Mouse (Mus musculus) heart, embryonic 12.5 days (tissue): ENCODE measurements around the gene Lrp5. TPM values are rescaled to one million over a fixed set of nuclear protein-coding genes. Genes with fewer than 3 reads are reported as not detected.

Source experiments
- ATAC-seq: fragments of 200-750 bp; cut with Nextera tagmentation; 2 replicates; pipeline ENCODE4 v1.8.0; 2017; ENCODE audit warnings: moderate TSS enrichment, moderate library complexity; ENCODE audit not compliant: insufficient number of reproducible peaks, low FRiP score
- H3K27ac ChIP-seq: fragments of 300-500 bp; sonication (generic); 2 replicates; pipeline ENCODE4 v1.5.1; 2016; ENCODE audit warnings: mild to moderate bottlenecking, moderate library complexity; ENCODE audit not compliant: poor library complexity, severe bottlenecking
- H3K27me3 ChIP-seq: fragments of 300-500 bp; sonication (generic); replicated peaks from 2 replicates; pipeline ENCODE4 v1.6.1; 2016; ENCODE audit warnings: mild to moderate bottlenecking, moderate library complexity
- H3K36me3 ChIP-seq: fragments of 300-500 bp; sonication (generic); 2 replicates; pipeline ENCODE4 v1.6.1; 2016; ENCODE audit warnings: mild to moderate bottlenecking, moderate library complexity
- H3K4me1 ChIP-seq: fragments of 300-500 bp; sonication (generic); replicated peaks from 2 replicates; pipeline ENCODE4 v1.6.1; 2016; ENCODE audit warnings: mild to moderate bottlenecking
- H3K4me2 ChIP-seq: fragments of 300-500 bp; sonication (generic); 2 replicates; pipeline ENCODE4 v1.6.1; 2016; ENCODE audit warnings: mild to moderate bottlenecking, moderate library complexity
- H3K4me3 ChIP-seq: fragments of 300-500 bp; sonication (generic); 2 replicates; pipeline ENCODE4 v1.5.1; 2016; ENCODE audit warnings: mild to moderate bottlenecking
- H3K9ac ChIP-seq: fragments of 300-500 bp; sonication (generic); 2 replicates; pipeline ENCODE4 v1.6.1; 2016; ENCODE audit warnings: mild to moderate bottlenecking, moderate library complexity
- H3K9me3 ChIP-seq: fragments of 300-500 bp; sonication (generic); replicated peaks from 2 replicates; pipeline ENCODE4 v1.6.1; 2016; ENCODE audit warnings: mild to moderate bottlenecking, moderate library complexity
- WGBS: fragments of 180-500 bp; shearing (Covaris S2); methylation state at CpG from one replicate; pipeline ENCODE4 v1.1.7; 2016; 5-methylcytosine and 5-hydroxymethylcytosine counted together
- polyA plus RNA-seq: library from polyadenylated mRNA; unstranded; fragments of >200 nt; fragmentation: Nextera tagmentation; extraction: Ambion mirVana; gene quantifications from 2 replicates; pipeline ENCODE4 v1.2.1, GENCODE M21; 2016

The Lrp5 gene
- polyA plus RNA-seq, 1 experiment from 2014 or later = 4.2 TPM

DNA sequence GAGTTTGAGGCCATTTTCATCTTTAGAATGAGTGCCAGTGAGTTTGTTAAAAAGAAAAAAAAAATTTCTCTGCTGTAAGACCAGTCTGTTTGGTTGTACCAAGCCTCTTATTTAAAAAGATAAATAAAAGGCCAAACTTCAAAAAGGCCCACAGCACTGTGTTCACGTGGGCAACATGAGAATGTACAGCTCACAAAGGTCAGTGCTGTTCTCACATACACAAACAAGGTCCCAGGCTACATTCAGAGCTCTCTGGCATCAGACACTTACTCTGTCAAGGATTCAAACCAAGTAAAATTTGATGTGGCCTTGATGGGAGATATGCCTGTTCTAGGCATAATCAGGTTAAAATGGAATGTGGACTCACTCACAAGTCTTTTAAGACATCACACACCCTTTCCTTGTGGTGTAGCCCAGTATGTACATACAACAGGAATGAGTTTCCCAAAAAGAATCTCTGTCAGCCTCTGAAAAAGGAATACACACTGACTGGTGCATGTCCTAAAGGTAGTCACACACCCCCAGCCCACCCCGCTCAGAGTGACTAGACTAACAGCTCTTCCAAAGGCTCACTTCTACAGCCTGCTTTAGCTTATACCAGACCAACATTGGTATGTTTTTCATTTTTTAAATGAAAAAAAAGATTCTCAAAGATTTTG is 130.1 kb downstream of the Lrp5 start:
- Histone ChIP-seq H3K27me3 (no peaks in the 10 kb centered on the region), H3K4me1 (peaks cover 16% of the 10 kb centered on the region), H3K9me3 (no peaks in the 10 kb centered on the region), H3K9ac (no peak overlapping the region), H3K27ac (no peak overlapping the region), H3K4me3 (no peak overlapping the region), H3K36me3 (peaks cover 4% of the 10 kb centered on the region; the same call in 1 of the 2 replicates), H3K4me2 (no peak overlapping the region)
- no peak for ATAC-seq
- WGBS = 88% methylated on average over 2 of the region's 2 CpGs

DNA sequence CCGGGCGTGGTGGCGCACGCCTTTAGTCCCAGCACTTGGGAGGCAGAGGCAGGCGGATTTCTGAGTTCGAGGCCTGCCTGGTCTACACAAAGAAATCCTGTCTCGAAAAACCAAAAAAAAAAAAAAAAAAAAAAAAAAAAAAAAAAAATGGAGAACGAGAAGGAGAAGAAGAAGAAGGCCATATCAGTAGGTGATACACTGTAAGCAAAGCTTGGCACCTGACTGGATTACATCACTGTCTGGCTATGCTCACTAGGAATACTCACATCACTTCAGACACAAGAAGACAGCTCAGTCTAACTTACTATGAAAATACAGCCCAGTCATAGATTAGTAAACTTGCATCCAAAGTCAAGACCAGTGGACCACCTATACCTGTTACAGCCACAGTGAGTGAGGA is 131.6 kb downstream of the Lrp5 start:
- Histone ChIP-seq H3K4me3 (no peak overlapping the region), H3K9ac (no peak overlapping the region), H3K27me3 (no peaks in the 10 kb centered on the region), H3K4me1 (peaks cover 15% of the 10 kb centered on the region), H3K9me3 (no peaks in the 10 kb centered on the region), H3K4me2 (no peak overlapping the region), H3K27ac (no peak overlapping the region), H3K36me3 (no peaks in the 10 kb centered on the region)
- no peak for ATAC-seq
- 77% methylated on average over 8 of the region's 8 CpGs for WGBS

DNA sequence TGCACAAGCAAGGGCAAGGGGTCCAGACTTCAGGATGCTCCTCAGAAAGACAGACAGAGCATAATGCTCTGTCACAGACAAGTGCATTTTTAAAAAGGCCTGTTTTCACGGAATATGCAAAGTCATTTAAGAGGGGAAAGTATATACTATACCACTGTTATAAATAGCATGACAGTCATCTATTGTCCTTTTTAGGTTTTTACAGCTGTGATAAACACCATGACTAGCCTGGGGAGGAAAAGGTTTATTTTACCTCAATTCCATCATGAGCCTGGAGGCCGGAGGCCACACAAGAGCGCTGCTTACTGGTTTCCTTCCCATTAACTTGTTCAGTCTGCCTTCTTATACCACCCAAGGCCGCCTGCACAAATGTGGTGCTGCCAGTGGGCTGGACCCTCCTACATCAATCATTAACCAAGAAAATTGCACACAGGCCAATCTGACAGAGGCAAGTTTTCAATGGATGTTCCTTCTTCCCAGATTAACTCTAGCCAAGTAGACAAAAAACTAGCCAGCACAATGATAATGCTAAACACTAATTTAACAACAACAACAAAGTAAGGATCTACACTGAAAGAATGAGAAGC is 134.7 kb downstream of the Lrp5 start:
- H3K27ac ChIP-seq = no peak overlapping the region
- peaks cover 6% of the 10 kb centered on the region for H3K36me3 ChIP-seq
- WGBS = 81% methylated on average over 4 of the region's 4 CpGs
- peaks cover 11% of the 10 kb centered on the region; the same call in 1 of the 2 replicates for H3K4me1 ChIP-seq
- no peaks in the 10 kb centered on the region for H3K9me3 ChIP-seq
- H3K4me3 ChIP-seq = no peak overlapping the region
- H3K4me2 ChIP-seq = no peak overlapping the region
- H3K27me3 ChIP-seq = no peaks in the 10 kb centered on the region
- ATAC-seq = no peak
- no peak overlapping the region for H3K9ac ChIP-seq

DNA sequence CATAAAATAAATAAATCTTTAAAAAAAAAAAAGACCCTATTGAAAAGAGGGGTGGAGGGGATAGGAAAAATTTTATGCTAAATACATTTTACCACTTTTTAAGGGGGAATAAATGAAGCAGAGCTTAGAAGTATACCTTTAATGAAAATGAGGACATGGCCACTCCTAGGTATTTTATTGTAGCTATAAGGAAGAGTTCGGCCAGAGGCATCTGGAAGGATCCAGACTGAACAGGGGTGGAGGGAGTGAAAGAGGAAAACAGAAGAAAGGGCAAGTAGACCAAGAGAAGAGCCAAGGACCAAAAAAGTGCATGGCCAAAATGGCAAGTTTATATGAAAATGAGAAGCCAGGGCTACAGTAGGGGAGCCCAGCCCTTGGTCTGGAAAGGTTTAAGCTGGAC is 136.3 kb downstream of the Lrp5 start:
- Histone ChIP-seq H3K36me3 (peaks cover 6% of the 10 kb centered on the region), H3K27me3 (no peaks in the 10 kb centered on the region), H3K4me2 (no peak overlapping the region), H3K4me1 (peaks cover 8% of the 10 kb centered on the region), H3K9me3 (no peaks in the 10 kb centered on the region), H3K9ac (no peak overlapping the region), H3K27ac (no peak overlapping the region), H3K4me3 (no peak overlapping the region)
- 91% methylated on average over 1 of the region's 1 CpGs for WGBS
- ATAC-seq = no peak

DNA sequence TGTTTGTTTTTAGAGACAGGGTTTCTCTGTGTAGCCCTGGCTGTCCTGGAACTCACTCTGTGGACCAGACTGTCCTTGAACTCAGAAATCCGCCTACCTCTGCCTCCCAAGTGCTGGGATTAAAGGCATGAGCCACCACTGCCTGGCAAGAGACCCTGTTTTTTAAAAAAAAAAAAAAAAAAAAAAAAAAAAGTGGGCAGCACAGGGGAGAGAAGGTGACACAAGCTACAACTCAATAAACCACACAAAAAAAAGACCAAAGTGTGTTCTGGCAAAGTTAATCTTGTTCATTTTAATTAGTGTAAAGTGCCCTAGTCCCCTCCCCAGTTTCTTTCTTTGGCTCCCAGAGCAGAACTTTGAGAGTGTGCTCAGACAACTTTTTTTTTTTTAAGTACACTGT is 137.1 kb downstream of the Lrp5 start:
- Histone ChIP-seq H3K9ac (no peak overlapping the region), H3K4me1 (peaks cover 5% of the 10 kb centered on the region), H3K9me3 (no peaks in the 10 kb centered on the region), H3K27me3 (no peaks in the 10 kb centered on the region), H3K4me3 (no peak overlapping the region), H3K4me2 (no peak overlapping the region), H3K36me3 (peaks cover 6% of the 10 kb centered on the region), H3K27ac (no peak overlapping the region)
- WGBS = 82% methylated on average over 1 of the region's 1 CpGs
- ATAC-seq = no peak

DNA sequence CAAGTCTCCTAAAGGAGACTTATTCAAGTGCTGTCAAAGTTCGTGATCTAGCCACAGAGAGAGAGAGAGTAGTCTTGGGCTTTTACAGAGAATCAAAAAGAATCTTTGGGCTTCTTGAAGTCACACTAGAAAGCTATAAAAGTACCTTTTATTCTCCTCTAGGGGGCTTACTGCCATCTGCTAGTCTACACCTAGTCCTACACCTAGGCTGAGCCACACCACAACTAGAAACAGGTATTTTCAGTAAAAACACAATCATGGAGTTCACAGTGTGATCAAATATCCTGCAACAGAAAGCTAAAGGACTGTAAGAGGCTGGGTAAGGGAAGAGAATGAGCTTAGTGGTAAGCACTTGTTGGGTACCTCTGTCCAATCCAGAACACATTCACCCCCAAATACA is 138.1 kb downstream of the Lrp5 start:
- H3K9me3 ChIP-seq = no peaks in the 10 kb centered on the region
- H3K4me3 ChIP-seq = no peak overlapping the region
- H3K27ac ChIP-seq = no peak overlapping the region
- no peaks in the 10 kb centered on the region for H3K27me3 ChIP-seq
- no peak overlapping the region for H3K9ac ChIP-seq
- WGBS = 94% methylated on average over 1 of the region's 1 CpGs
- H3K4me1 ChIP-seq = peaks cover 5% of the 10 kb centered on the region
- ATAC-seq = no peak
- no peak overlapping the region for H3K4me2 ChIP-seq
- H3K36me3 ChIP-seq = peaks cover 10% of the 10 kb centered on the region

DNA sequence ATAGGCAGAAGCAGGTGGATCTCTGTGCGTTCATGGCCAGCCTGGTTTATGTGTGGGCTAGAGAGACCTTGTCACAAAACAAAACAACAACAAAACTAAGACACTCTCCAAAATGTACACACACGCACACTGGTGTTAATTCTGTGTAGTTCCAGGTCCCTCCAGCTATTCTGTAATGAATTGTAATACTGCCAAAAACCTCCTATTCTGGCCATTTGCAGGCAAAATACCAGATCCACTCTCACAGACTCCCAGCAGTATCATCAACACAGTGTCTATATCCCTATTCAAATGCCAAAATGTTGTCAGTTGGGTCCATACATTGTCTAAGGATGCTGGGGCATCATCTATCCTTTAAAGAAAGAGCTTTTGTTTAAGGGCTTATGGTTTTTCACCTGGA is 141.4 kb downstream of the Lrp5 start:
- H3K9me3 ChIP-seq = no peaks in the 10 kb centered on the region
- H3K27ac ChIP-seq = no peak overlapping the region
- H3K4me2 ChIP-seq = no peak overlapping the region
- 98% methylated on average over 2 of the region's 2 CpGs for WGBS
- peaks cover 26% of the 10 kb centered on the region for H3K36me3 ChIP-seq
- H3K4me3 ChIP-seq = no peak overlapping the region
- no peak overlapping the region for H3K9ac ChIP-seq
- no peaks in the 10 kb centered on the region for H3K27me3 ChIP-seq
- ATAC-seq = no peak
- no peaks in the 10 kb centered on the region; the same call in none of the 2 replicates for H3K4me1 ChIP-seq

DNA sequence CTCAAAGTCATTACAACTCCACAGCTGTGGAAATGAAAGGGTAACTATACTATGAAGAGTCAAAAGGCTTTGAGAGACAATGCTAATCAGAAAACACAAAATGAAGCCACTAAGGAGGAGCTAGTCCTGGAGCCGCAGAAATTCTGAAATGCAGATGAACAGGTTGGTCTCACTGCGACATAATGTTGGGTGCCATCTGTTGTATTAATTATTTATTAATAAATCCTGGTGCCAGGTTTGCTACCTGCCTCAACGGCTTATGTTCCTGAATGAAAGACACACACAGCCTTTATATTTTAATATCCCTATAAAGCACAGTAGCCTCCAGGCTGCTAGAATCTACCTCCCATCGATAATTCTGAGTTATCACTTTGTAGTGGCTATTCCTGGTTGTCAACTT is 143.8 kb downstream of the Lrp5 start:
- H3K9me3 ChIP-seq = no peaks in the 10 kb centered on the region
- no peaks in the 10 kb centered on the region for H3K27me3 ChIP-seq
- no peak overlapping the region for H3K27ac ChIP-seq
- no peaks in the 10 kb centered on the region; the same call in none of the 2 replicates for H3K4me1 ChIP-seq
- no peak overlapping the region for H3K4me2 ChIP-seq
- 91% methylated on average over 4 of the region's 4 CpGs for WGBS
- H3K9ac ChIP-seq = no peak overlapping the region
- no peak overlapping the region for H3K4me3 ChIP-seq
- H3K36me3 ChIP-seq = peaks cover 24% of the 10 kb centered on the region
- no peak for ATAC-seq

DNA sequence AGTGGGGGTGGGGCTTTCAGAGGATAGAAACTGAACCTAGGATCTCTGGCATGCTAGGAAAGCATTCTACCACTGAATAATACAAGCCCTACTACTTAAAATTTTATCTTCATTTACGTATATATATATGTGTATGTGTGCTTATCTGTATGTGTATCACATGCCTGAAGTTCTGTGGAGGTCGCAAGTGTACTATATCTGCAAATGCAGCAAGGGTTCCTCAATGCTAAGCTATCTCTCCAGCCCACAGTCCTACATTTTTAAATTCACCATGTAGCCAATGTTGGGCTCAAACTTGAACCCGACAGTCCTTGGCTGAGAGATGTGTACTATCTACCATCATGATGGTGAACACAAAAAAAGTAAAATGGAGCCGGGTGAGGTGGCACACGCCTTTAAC is 145.4 kb downstream of the Lrp5 start:
- H3K9me3 ChIP-seq = no peaks in the 10 kb centered on the region
- H3K27me3 ChIP-seq = no peaks in the 10 kb centered on the region
- H3K4me1 ChIP-seq = no peaks in the 10 kb centered on the region; the same call in 1 of the 2 replicates
- H3K9ac ChIP-seq = no peak overlapping the region
- WGBS = 90% methylated on average over 5 of the region's 5 CpGs
- no peak overlapping the region for H3K27ac ChIP-seq
- peaks cover 23% of the 10 kb centered on the region for H3K36me3 ChIP-seq
- no peak overlapping the region for H3K4me2 ChIP-seq
- no peak overlapping the region for H3K4me3 ChIP-seq
- no peak for ATAC-seq

DNA sequence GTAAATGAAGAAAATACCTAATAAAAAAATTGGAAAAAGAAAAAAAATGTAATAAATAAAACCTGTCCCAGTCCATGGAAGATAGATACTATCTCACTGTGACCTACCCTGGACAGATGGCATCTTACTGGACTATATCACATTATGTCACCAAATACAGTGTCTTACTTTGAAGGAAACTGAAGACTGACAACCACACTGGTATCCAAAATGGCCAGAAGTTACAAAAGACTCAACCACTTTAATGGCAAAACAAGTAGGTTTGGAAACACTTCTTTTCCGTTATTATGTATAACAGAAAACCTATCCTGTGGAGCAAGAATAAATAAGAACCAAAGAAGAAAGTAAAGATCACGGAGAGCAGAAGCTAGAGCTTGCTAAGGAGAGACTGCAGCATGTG is 146.1 kb downstream of the Lrp5 start:
- peaks cover 23% of the 10 kb centered on the region for H3K36me3 ChIP-seq
- ATAC-seq = no peak
- no peaks in the 10 kb centered on the region for H3K9me3 ChIP-seq
- no peak overlapping the region for H3K4me2 ChIP-seq
- no peak overlapping the region for H3K27ac ChIP-seq
- 94% methylated on average over 2 of the region's 2 CpGs for WGBS
- H3K27me3 ChIP-seq = no peaks in the 10 kb centered on the region
- peaks cover 7% of the 10 kb centered on the region; the same call in 1 of the 2 replicates for H3K4me1 ChIP-seq
- no peak overlapping the region for H3K9ac ChIP-seq
- no peak overlapping the region for H3K4me3 ChIP-seq

DNA sequence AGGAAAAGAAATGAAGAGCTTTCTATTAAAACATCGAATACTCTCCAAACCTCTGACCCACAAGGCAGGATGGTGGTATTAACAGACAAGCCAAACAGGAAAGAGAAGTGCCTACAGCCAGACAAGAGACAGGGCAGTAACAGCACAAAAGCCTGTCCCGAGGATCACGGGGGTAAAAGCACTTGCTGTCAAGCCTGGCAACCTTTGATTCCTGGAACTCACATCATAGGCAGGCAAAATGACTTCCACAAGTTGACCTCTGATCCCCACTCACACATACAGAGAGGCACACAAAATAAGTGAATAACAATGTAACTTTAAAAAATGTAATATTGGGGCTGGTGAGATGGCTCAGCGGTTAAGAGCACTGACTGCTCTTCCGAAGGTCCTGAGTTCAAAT is 146.9 kb downstream of the Lrp5 start:
- ATAC-seq = no peak
- 88% methylated on average over 5 of the region's 5 CpGs for WGBS
- H3K36me3 ChIP-seq = peaks cover 23% of the 10 kb centered on the region

DNA sequence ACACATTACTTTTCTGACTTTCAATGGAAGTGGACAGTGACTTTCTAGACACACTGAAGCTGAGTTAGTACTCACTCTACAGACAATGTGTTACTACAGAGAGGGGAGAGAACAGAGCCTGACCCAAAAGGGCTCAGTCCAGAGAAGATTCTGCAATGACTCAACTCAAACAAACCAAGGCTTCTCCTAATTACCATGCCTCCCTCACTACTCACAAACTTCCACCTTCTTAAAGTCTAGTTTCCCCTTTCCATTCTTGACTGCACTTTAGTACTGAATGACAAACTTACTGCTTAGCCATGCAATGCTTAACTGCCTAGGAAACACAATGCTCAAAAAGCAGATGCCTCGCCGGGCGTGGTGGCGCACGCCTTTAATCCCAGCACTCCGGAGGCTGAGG is 148.7 kb downstream of the Lrp5 start:
- ATAC-seq = no peak
- peaks cover 13% of the 10 kb centered on the region for H3K36me3 ChIP-seq
- no peaks in the 10 kb centered on the region for H3K9me3 ChIP-seq
- H3K4me3 ChIP-seq = no peak overlapping the region
- H3K4me2 ChIP-seq = no peak overlapping the region
- no peak overlapping the region for H3K9ac ChIP-seq
- H3K27ac ChIP-seq = no peak overlapping the region
- peaks cover 24% of the 10 kb centered on the region for H3K4me1 ChIP-seq
- no peaks in the 10 kb centered on the region for H3K27me3 ChIP-seq
- WGBS = 96% methylated on average over 6 of the region's 6 CpGs

More for the DNA sequence above, 146.9 kb downstream of the Lrp5 start:
- no peak overlapping the region for H3K4me3 ChIP-seq
- peaks cover 15% of the 10 kb centered on the region for H3K4me1 ChIP-seq
- H3K27me3 ChIP-seq = no peaks in the 10 kb centered on the region
- H3K4me2 ChIP-seq = no peak overlapping the region
- H3K27ac ChIP-seq = no peak overlapping the region
- no peaks in the 10 kb centered on the region for H3K9me3 ChIP-seq
- H3K9ac ChIP-seq = no peak overlapping the region
